Mouse (Mus musculus) olfactory bulb, adult 2 months (tissue): ENCODE measurements around the gene Hdac11. TPM values are rescaled to one million over a fixed set of nuclear protein-coding genes. Genes with fewer than 3 reads are reported as not detected.
A peak's percentile ranks its signal among the peaks of the same experiment; 100 is the strongest.

Source experiments
- H3K27ac ChIP-seq: fragments of 200-500 bp; 2 replicates; pipeline ENCODE4 v1.5.1; 2012; ENCODE audit warnings: low read depth, low read length; ENCODE audit not compliant: insufficient read depth
- H3K4me1 ChIP-seq: fragments of 200-500 bp; 2 replicates; pipeline ENCODE4 v1.6.1; 2012; ENCODE audit warnings: low read length; ENCODE audit not compliant: control insufficient read depth, insufficient read depth
- H3K4me3 ChIP-seq: fragments of 200-500 bp; 2 replicates; pipeline ENCODE4 v1.5.1; 2012; ENCODE audit warnings: mild to moderate bottlenecking, low read depth, low read length, moderate library complexity; ENCODE audit not compliant: insufficient read depth
- CTCF ChIP-seq: fragments of 200-500 bp; IDR thresholded peaks from 2 replicates; pipeline ENCODE4 v1.5.1; 2012; ENCODE audit warnings: low read depth, mild to moderate bottlenecking, low read length, moderate library complexity; ENCODE audit not compliant: insufficient read depth
- POLR2A ChIP-seq: fragments of 200-500 bp; IDR thresholded peaks from 2 replicates; pipeline ENCODE4 v1.6.1; 2012; ENCODE audit warnings: mild to moderate bottlenecking, low read depth, low read length, moderate library complexity; ENCODE audit not compliant: insufficient read depth
- WGBS: fragments of 180-500 bp; shearing (Covaris S2); methylation state at CpG from one replicate; pipeline ENCODE4 v1.1.7; 2018; 5-methylcytosine and 5-hydroxymethylcytosine counted together
- polyA plus RNA-seq: library from polyadenylated mRNA; stranded (reverse); fragments of >200 nt; gene quantifications from 2 replicates; pipeline ENCODE4 v1.2.4, GENCODE M21; 2012; ENCODE audit warnings: low replicate concordance; ENCODE audit not compliant: missing spikeins, insufficient read depth, insufficient read length

Gene Hdac11
- polyA plus RNA-seq, 1 experiment: not detected

GRCm38 (mm10) chr6:91152892-91153548, 3.4 kb upstream of the Hdac11 start:
- H3K27ac ChIP-seq: peak overlapping the region; percentile 98
- H3K4me1 ChIP-seq: peaks cover 27% of the 10 kb centered on the region
- H3K4me3 ChIP-seq: no peak overlapping the region
- 24% methylated on average over 7 of the region's 7 CpGs for WGBS
- TF ChIP-seq CTCF (no peak), POLR2A (no peak)

- WGBS: 6% methylated on average over 10 of the region's 10 CpGs
- Histone ChIP-seq H3K4me1 (peaks cover 31% of the 10 kb centered on the region), H3K4me3 (peak overlapping the region; percentile 22), H3K27ac (peak overlapping the region; percentile 98)
- TF ChIP-seq POLR2A (no peak), CTCF (no peak)
Observed at GRCm38 (mm10) chr6:91153549-91154064, 2.9 kb upstream of the Hdac11 start.

GRCm38 (mm10) chr6:91154685-91155084, 1.8 kb upstream of the Hdac11 start:
- whole genome bisulfite sequencing: 49% methylated on average over 4 of the region's 4 CpGs
- Histone ChIP-seq H3K4me3 (no peak overlapping the region), H3K4me1 (peaks cover 39% of the 10 kb centered on the region), H3K27ac (peak overlapping the region; percentile 97; the same call in 1 of the 2 replicates)
- no peak for TF ChIP-seq POLR2A
- no peak for TF ChIP-seq CTCF

GRCm38 (mm10) chr6:91155286-91155685, 1.2 kb upstream of the Hdac11 start:
- H3K4me1 ChIP-seq: peaks cover 44% of the 10 kb centered on the region
- no peak for TF ChIP-seq POLR2A
- TF ChIP-seq CTCF: no peak
- no peak overlapping the region for H3K4me3 ChIP-seq
- no peak overlapping the region; the same call in none of the 2 replicates for H3K27ac ChIP-seq
- 50% methylated on average over 3 of the region's 3 CpGs for WGBS

GRCm38 (mm10) chr6:91156062-91156461, 403 bp upstream of the Hdac11 start:
- H3K27ac ChIP-seq: peak overlapping the region; percentile 66
- peak overlapping the region; percentile 60; the same call in 1 of the 2 replicates for H3K4me3 ChIP-seq
- H3K4me1 ChIP-seq: peaks cover 49% of the 10 kb centered on the region
- WGBS: 17% methylated on average over 4 of the region's 4 CpGs
- TF ChIP-seq CTCF (no peak), POLR2A (no peak)

- WGBS: 18% methylated on average over 6 of the region's 6 CpGs
- Histone ChIP-seq H3K4me3 (peak overlapping the region; percentile 60), H3K4me1 (peaks cover 50% of the 10 kb centered on the region), H3K27ac (peak overlapping the region; percentile 66)
- TF ChIP-seq POLR2A (no peak), CTCF (no peak)
Observed at GRCm38 (mm10) chr6:91157237-91157570, 739 bp downstream of the Hdac11 start.

- Histone ChIP-seq H3K4me3 (peak overlapping the region; percentile 33), H3K4me1 (peaks cover 38% of the 10 kb centered on the region), H3K27ac (peak overlapping the region; percentile 65)
- TF ChIP-seq CTCF (no peak), POLR2A (no peak)
- WGBS: 42% methylated on average over 9 of the region's 9 CpGs
Observed at GRCm38 (mm10) chr6:91159047-91159446, 2.6 kb downstream of the Hdac11 start.

GRCm38 (mm10) chr6:91160399-91160798, 3.9 kb downstream of the Hdac11 start:
- peaks cover 37% of the 10 kb centered on the region for H3K4me1 ChIP-seq
- no peak for TF ChIP-seq POLR2A
- TF ChIP-seq CTCF: no peak
- no peak overlapping the region for H3K4me3 ChIP-seq
- H3K27ac ChIP-seq: no peak overlapping the region
- 25% methylated on average over 3 of the region's 3 CpGs for WGBS

- TF ChIP-seq CTCF (no peak), POLR2A (no peak)
- Histone ChIP-seq H3K4me3 (no peak overlapping the region), H3K4me1 (peaks cover 36% of the 10 kb centered on the region), H3K27ac (no peak overlapping the region)
- 60% methylated on average over 2 of the region's 2 CpGs for WGBS
Observed at GRCm38 (mm10) chr6:91160976-91161375, 4.5 kb downstream of the Hdac11 start.
